Mouse (Mus musculus) liver, embryonic 15.5 days (tissue): ENCODE data around the gene Ephb4. TPM values are rescaled to one million over a fixed set of nuclear protein-coding genes. Genes with fewer than 3 reads are reported as not detected.

Experiments used
- ATAC-seq: fragments of 200-750 bp; cut with Nextera tagmentation; 2 replicates; pipeline ENCODE4 v1.8.0; 2017; ENCODE audit warnings: moderate number of reproducible peaks, mild to moderate bottlenecking, moderate library complexity; ENCODE audit not compliant: insufficient read depth
- H3K27ac ChIP-seq: fragments of 300-500 bp; sonication (generic); replicated peaks from 2 replicates; pipeline ENCODE4 v1.5.1; 2015; ENCODE audit warnings: mild to moderate bottlenecking, inconsistent platforms
- H3K27me3 ChIP-seq: fragments of 300-500 bp; sonication (generic); 2 replicates; pipeline ENCODE4 v1.6.1; 2015; ENCODE audit warnings: mild to moderate bottlenecking, inconsistent platforms
- H3K36me3 ChIP-seq: fragments of 300-500 bp; sonication (generic); replicated peaks from 2 replicates; pipeline ENCODE4 v1.6.1; 2015; ENCODE audit warnings: moderate library complexity, mild to moderate bottlenecking, inconsistent platforms
- H3K4me1 ChIP-seq: fragments of 300-500 bp; sonication (generic); replicated peaks from 2 replicates; pipeline ENCODE4 v1.6.1; 2015; ENCODE audit warnings: inconsistent platforms
- H3K4me2 ChIP-seq: fragments of 300-500 bp; sonication (generic); 2 replicates; pipeline ENCODE4 v1.6.1; 2015; ENCODE audit warnings: moderate library complexity, mild to moderate bottlenecking, inconsistent platforms
- H3K4me3 ChIP-seq: fragments of 300-500 bp; sonication (generic); replicated peaks from 2 replicates; pipeline ENCODE4 v1.5.1; 2015; ENCODE audit warnings: mild to moderate bottlenecking, inconsistent platforms
- H3K9ac ChIP-seq: fragments of 300-500 bp; sonication (generic); 2 replicates; pipeline ENCODE4 v1.6.1; 2015; ENCODE audit warnings: moderate library complexity, mild to moderate bottlenecking, inconsistent platforms
- H3K9me3 ChIP-seq: fragments of 300-500 bp; sonication (generic); replicated peaks from 2 replicates; pipeline ENCODE4 v1.6.1; 2016; ENCODE audit warnings: inconsistent platforms
- WGBS: fragments of 180-500 bp; shearing (Covaris S2); methylation state at CpG from one replicate; pipeline ENCODE4 v1.1.7; 2015; ENCODE audit warnings: mixed read lengths; ENCODE audit not compliant: insufficient replicate concordance; 5-methylcytosine and 5-hydroxymethylcytosine counted together
- polyA plus RNA-seq: library from polyadenylated mRNA; unstranded; fragments of >200 nt; fragmentation: Nextera tagmentation; extraction: Ambion mirVana; gene quantifications from 2 replicates; pipeline ENCODE4 v1.2.1, GENCODE M21; 2015

Gene Ephb4
- polyA plus RNA-seq, 1 experiment from 2014 or later, result 7.6 TPM

DNA sequence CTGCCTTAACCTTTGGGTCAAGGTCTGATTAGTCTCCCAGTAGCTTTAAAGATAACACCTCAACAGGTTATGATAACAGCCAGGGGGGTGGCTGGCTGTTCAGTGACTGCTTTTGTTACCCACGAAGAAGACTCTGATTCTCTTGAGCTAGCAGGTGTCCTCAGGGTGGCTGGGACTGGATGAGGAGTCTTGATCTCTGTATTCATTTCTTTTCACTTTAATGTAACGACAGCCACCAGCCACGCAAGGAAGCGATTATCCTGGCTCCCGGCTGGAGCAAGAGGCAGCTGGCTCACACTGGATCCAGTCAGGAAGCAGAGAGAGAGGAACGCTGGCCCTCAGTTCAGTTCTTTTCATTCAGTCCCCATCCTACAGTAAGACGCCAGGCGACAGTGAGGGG lies 12.7 kb upstream of the Ephb4 start:
- Histone ChIP-seq H3K27ac (peak overlapping the region; percentile 54; the same call in 1 of the 2 replicates), H3K4me1 (peaks cover 53% of the 10 kb centered on the region), H3K9me3 (no peaks in the 10 kb centered on the region), H3K36me3 (no peaks in the 10 kb centered on the region), H3K4me2 (0 out of 2 replicates have a peak overlapping the region, but pooled peaks have one; percentile 81), H3K4me3 (no peak overlapping the region), H3K9ac (no peak overlapping the region), H3K27me3 (peaks cover 4% of the 10 kb centered on the region)
- WGBS, result 66% methylated on average over 8 of the region's 8 CpGs
- ATAC-seq, result no peak

DNA sequence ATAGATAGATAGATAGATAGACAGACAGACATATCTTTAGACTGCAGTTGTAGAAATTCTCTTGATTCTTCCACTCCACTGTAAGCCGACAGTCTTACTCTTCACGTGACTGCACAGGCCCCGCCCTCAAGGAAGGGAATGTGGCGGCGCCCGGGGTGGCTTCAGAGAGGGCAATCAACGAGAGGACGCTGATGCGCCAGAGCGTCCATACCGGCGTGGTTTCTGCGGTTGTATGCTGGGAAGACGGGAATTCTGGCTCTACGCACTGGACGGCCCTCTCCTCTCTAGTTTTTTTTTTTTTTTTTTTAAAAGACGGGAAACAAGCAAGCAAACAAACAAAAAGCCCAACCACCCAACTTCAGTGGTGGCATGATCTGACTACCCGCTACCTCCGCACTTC lies 11.7 kb upstream of the Ephb4 start:
- WGBS, result 0% methylated on average over 19 of the region's 19 CpGs
- peaks cover 4% of the 10 kb centered on the region for H3K27me3 ChIP-seq
- peak; percentile 56 for ATAC-seq

DNA sequence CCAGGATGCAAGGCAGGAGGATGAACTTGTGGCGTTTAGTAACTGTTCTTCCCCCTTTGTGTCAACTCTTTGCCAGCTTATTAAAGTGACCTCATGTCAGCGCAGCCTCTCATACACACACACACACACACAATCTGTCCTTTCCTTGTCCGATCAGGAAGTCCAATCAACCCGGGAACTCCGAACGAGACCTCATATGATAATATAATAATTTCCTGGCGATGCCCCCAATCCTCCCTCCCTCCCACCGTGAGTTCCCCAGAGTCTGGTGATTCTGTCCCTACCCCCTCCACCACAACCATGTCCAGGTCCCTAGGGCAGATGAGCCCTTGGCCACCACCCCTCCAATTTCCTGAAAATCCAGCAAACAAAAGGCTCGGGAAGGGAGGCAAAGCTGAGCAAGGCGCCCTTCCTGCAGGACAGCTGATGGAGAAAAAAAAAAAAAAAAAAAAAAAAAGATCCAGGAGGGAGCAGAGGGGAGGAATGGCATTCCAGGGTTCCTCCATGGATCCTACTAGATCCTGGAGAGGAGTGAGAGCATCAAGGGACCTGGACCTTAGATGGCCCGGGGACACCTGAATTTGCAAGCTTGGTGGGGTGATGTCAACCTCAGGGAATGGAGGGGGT lies 11.1 kb upstream of the Ephb4 start:
- Histone ChIP-seq H3K4me1 (peaks cover 44% of the 10 kb centered on the region), H3K27ac (peak overlapping the region; percentile 66), H3K36me3 (no peaks in the 10 kb centered on the region), H3K4me3 (peak overlapping the region; percentile 61), H3K9ac (peak overlapping the region; percentile 57), H3K27me3 (peaks cover 4% of the 10 kb centered on the region), H3K4me2 (peak overlapping the region; percentile 81), H3K9me3 (no peaks in the 10 kb centered on the region)
- peak; percentile 23; the same call in 1 of the 2 replicates for ATAC-seq
- WGBS, result under 1% methylated on average over 11 of the region's 11 CpGs

More for the DNA sequence above, 11.7 kb upstream of the Ephb4 start:
- Histone ChIP-seq H3K9ac (peak overlapping the region; percentile 57), H3K4me3 (peak overlapping the region; percentile 61), H3K27ac (peak overlapping the region; percentile 66), H3K36me3 (no peaks in the 10 kb centered on the region), H3K9me3 (no peaks in the 10 kb centered on the region), H3K4me1 (peaks cover 50% of the 10 kb centered on the region), H3K4me2 (peak overlapping the region; percentile 81)

DNA sequence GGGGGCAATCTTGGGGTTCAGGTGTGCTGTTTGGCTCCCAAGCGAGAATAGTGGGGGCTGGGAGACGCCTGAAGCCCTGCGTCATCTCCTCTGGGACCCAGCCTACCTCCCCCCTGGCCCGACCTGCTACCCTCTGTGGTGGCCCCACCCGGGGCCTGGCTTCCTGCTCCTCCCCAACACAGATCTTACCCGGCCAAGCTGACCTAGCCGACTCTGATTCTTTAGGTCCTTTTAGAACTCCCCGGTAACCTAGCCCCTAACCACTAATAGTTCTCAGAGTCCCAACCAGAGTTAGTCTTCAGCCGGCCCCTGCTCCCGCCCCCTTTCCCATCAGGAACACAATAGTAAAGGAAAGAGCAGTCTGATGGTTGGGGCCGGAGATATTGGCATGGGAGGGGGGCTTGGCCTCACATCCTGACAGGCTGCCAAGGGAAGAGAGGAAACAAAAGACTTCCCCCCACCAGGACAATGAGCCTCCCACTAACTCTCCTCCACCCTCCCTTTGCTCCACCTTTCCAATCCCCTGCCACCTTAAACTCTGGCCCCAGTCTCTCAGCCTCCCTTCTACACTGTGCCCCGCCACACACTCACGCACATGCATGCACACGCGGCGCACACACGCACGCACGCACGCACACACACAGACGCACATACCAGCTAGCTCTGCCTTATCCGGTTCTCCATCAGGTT lies 10.5 kb upstream of the Ephb4 start:
- peak; percentile 11; the same call in 1 of the 2 replicates for ATAC-seq
- no peaks in the 10 kb centered on the region for H3K9me3 ChIP-seq
- no peak overlapping the region for H3K9ac ChIP-seq

DNA sequence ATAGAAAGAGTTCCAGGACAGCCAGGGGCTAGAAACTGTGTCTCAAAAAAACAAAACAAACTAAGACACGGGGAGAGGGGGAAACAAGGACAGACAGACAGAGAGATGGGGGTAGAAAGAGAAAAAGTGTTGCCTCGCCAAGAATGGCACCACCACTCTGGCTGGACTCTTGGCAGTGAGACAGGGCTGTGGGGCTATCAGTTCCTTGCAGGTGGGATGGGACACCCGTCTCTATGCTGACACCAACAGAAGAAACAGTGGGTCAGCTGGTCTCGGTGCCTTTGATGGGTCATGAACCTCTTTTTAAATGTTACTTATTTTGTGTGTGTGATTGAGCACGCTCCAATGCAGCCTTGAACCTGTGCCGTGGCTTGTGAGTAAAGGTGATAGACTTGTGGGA lies 9.7 kb upstream of the Ephb4 start:
- H3K4me3 ChIP-seq, result no peak overlapping the region
- 47% methylated on average over 6 of the region's 6 CpGs for WGBS
- H3K9ac ChIP-seq, result no peak overlapping the region
- H3K9me3 ChIP-seq, result no peaks in the 10 kb centered on the region
- no peaks in the 10 kb centered on the region for H3K36me3 ChIP-seq
- peaks cover 37% of the 10 kb centered on the region for H3K4me1 ChIP-seq
- no peak for ATAC-seq
- no peak overlapping the region for H3K27ac ChIP-seq
- H3K27me3 ChIP-seq, result peaks cover 4% of the 10 kb centered on the region
- H3K4me2 ChIP-seq, result no peak overlapping the region

More for the DNA sequence above, 10.5 kb upstream of the Ephb4 start:
- Histone ChIP-seq H3K4me2 (peak overlapping the region; percentile 81), H3K27me3 (peaks cover 4% of the 10 kb centered on the region), H3K4me1 (peaks cover 38% of the 10 kb centered on the region), H3K36me3 (no peaks in the 10 kb centered on the region), H3K27ac (peak overlapping the region; percentile 66; the same call in 1 of the 2 replicates), H3K4me3 (no peak overlapping the region)
- WGBS, result 16% methylated on average over 22 of the region's 22 CpGs

DNA sequence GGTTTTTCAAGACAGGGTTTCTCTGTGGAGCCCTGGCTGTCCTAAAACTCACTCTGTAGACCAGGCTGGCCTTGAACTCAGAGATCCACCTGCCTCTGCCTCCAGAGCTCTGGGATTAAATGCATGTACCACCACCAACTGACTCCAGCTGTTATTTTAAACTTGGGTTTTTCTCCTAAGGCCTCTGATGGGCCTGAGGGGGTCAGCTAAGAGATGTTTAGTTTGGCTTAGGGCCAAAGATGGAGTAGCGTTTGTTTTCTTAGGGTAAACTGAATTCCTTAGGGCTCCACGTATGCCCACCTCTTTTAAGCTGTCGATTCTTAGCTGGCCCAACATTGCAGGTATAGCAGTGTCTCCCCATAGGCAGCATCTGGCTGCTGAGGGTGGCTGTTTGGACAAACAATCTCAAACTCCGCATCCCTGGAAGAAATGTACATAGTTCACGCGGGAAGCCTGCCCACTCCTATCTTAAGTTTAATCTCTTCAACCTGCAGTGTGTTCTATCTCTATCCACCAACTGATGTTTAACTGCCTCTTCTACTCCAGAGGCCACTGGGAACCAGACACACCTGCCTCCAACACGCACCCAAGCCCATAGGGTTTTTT lies 7.4 kb upstream of the Ephb4 start:
- Histone ChIP-seq H3K4me2 (no peak overlapping the region), H3K9me3 (no peaks in the 10 kb centered on the region), H3K4me1 (peaks cover 32% of the 10 kb centered on the region), H3K36me3 (no peaks in the 10 kb centered on the region), H3K27me3 (peaks cover 14% of the 10 kb centered on the region), H3K9ac (no peak overlapping the region), H3K4me3 (no peak overlapping the region), H3K27ac (no peak overlapping the region)
- 53% methylated on average over 7 of the region's 7 CpGs for WGBS
- no peak for ATAC-seq

DNA sequence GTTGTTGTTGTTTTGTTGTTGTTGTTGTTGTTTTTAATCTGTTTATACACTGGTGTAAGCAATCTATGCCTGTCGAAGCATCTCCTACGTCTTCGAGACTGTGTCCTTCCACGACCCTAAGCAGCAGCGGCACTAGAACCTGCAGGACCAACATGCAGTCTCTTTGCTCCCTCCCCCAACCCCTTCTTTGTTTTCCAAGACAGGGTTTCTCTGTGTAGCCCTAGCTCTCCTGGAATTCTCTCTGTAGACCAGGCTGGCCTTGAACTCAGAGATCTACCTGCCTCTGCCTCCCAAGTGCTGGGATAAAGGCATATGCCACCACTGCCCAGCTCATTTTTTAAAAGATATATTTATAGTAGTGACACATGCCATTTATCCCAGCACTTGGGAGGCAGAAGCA lies 6.5 kb upstream of the Ephb4 start:
- Histone ChIP-seq H3K9me3 (no peaks in the 10 kb centered on the region), H3K36me3 (no peaks in the 10 kb centered on the region), H3K27ac (no peak overlapping the region), H3K27me3 (peaks cover 23% of the 10 kb centered on the region), H3K4me3 (no peak overlapping the region), H3K9ac (no peak overlapping the region), H3K4me1 (peaks cover 25% of the 10 kb centered on the region), H3K4me2 (no peak overlapping the region)
- 75% methylated on average over 5 of the region's 5 CpGs for WGBS
- no peak for ATAC-seq

DNA sequence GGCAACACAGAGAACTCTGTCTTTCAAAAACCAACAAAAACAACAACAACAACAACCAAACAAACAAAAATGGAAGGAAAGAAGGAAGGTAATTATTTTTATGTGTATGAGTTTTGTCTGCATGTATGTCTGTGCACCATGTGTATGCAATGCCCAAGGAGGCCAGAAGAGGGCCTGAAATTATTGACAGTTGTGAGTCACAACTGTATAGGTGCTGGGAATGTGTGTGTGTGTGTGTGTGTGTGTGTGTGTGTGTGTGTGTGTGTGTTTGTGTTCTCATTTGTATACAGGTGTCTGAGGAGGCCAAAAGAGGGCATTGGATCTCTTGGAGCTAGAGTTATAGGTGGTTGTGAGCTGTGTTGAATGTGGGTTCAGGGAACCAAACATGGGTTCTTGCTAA lies 6.0 kb upstream of the Ephb4 start:
- H3K27me3 ChIP-seq, result peaks cover 26% of the 10 kb centered on the region
- no peak overlapping the region for H3K4me3 ChIP-seq
- H3K27ac ChIP-seq, result no peak overlapping the region
- no peak for ATAC-seq
- no peak overlapping the region for H3K9ac ChIP-seq
- no peaks in the 10 kb centered on the region for H3K36me3 ChIP-seq
- peaks cover 21% of the 10 kb centered on the region for H3K4me1 ChIP-seq
- H3K4me2 ChIP-seq, result no peak overlapping the region
- H3K9me3 ChIP-seq, result no peaks in the 10 kb centered on the region

DNA sequence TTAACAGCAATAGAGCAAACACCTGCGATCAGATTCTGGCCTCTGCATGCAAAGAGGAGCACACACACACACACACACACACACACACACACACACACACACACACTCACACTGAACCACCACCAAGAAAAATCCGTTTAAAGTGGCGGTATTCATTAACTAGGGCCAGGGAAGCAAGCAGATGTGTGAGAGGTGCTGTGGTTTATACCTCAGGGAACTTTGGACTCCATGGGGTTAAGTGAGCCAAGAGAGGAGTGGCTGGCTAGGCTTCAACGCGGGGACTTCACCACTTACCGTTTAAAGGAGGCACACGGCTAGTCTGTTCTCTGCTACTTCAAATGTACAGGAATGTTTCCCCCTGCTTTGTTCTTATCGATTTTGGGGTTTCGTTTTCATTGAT lies 4.1 kb upstream of the Ephb4 start:
- Histone ChIP-seq H3K4me2 (no peak overlapping the region; the same call in 1 of the 2 replicates), H3K9ac (no peak overlapping the region), H3K36me3 (no peaks in the 10 kb centered on the region), H3K27ac (peak overlapping the region; percentile 75), H3K27me3 (peaks cover 43% of the 10 kb centered on the region), H3K4me1 (peaks cover 14% of the 10 kb centered on the region; the same call in 1 of the 2 replicates), H3K9me3 (no peaks in the 10 kb centered on the region), H3K4me3 (no peak overlapping the region)
- 22% methylated on average over 9 of the region's 9 CpGs for WGBS
- ATAC-seq, result peak; percentile 51

DNA sequence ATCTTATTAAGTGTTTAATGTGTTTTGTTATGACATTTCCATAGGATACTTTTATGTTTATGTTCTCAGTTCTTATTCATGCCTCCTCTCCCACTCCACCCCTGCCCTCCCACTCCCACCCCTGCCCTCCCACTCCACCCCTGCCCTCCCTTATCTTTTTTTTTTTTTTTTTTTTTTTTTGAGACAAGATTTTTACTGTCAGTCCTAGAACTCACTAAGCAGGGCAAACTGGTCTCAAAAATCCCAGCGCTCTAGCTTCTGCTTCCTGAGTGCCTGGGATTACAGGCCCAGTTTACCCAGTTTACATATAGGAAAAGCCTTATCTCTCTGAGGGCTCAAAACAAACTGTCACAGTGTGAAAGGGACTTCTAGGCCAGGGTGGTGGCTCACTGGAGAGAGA lies 3.5 kb upstream of the Ephb4 start:
- WGBS, result 48% methylated on average over 1 of the region's 1 CpGs
- Histone ChIP-seq H3K27ac (peak overlapping the region; percentile 75), H3K4me2 (no peak overlapping the region; the same call in 1 of the 2 replicates)

DNA sequence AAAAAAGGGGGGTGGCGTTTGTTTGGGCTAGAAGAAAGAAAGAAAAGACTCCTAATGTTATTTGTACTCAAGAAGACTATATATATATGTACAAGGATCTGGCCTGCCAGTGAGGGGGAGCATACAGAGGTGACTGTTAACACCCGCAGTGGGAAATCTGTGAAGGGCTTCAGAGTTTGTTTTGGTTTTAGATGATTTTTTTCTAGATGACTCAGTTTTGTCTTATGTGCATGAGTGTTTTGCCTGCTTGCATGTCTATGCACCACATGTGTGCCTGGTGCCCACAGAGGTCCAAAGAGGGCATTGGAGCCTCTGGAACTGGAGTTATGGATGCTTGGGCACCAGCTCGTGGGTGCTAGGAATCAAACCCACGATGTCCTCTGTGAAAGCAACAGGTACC lies 2.9 kb upstream of the Ephb4 start:
- Histone ChIP-seq H3K4me3 (no peak overlapping the region), H3K9me3 (no peaks in the 10 kb centered on the region), H3K4me1 (peaks cover 14% of the 10 kb centered on the region; the same call in 1 of the 2 replicates), H3K4me2 (no peak overlapping the region), H3K9ac (no peak overlapping the region), H3K36me3 (no peaks in the 10 kb centered on the region), H3K27ac (peak overlapping the region; percentile 75), H3K27me3 (peaks cover 55% of the 10 kb centered on the region)
- 63% methylated on average over 4 of the region's 4 CpGs for WGBS
- ATAC-seq, result no peak

More for the DNA sequence above, 3.5 kb upstream of the Ephb4 start:
- Histone ChIP-seq H3K4me3 (no peak overlapping the region), H3K9ac (no peak overlapping the region), H3K4me1 (peaks cover 14% of the 10 kb centered on the region; the same call in 1 of the 2 replicates), H3K9me3 (no peaks in the 10 kb centered on the region), H3K27me3 (peaks cover 49% of the 10 kb centered on the region), H3K36me3 (no peaks in the 10 kb centered on the region)
- ATAC-seq, result no peak
